Mouse (Mus musculus): ENCODE measurements around the gene Theg.

Gene Theg

GRCm38 (mm10) chr10:79587061-79587751, at the start of gene Theg:
Theg (minus strand) TSS chr10:79587331.
- no peak for DNase-seq

- no peak for DNase-seq
These were observed 49.2 kb upstream of the Theg start for GRCm38 (mm10) chr10:79636287-79636686.

GRCm38 (mm10) chr10:79633006-79633777, 46.1 kb upstream of the Theg start:
- no peak for DNase-seq

GRCm38 (mm10) chr10:79631432-79631831, 44.3 kb upstream of the Theg start:
- DNase-seq, result no peak

- no peak for DNase-seq
These were observed 41.2 kb upstream of the Theg start for GRCm38 (mm10) chr10:79628377-79628776.

- DNase-seq, result no peak
These were observed 39.0 kb upstream of the Theg start for GRCm38 (mm10) chr10:79626156-79626555.

- no peak for DNase-seq
These were observed 38.3 kb upstream of the Theg start for GRCm38 (mm10) chr10:79625398-79625797.

- no peak for DNase-seq
These were observed 36.8 kb upstream of the Theg start for GRCm38 (mm10) chr10:79623950-79624349.

- DNase-seq, result no peak
These were observed 29.2 kb upstream of the Theg start for GRCm38 (mm10) chr10:79616376-79616775.

GRCm38 (mm10) chr10:79615860-79616259, 28.7 kb upstream of the Theg start:
- DNase-seq, result no peak

- DNase-seq, result no peak
These were observed 27.1 kb upstream of the Theg start for GRCm38 (mm10) chr10:79614305-79614643.

GRCm38 (mm10) chr10:79613578-79614304, 26.6 kb upstream of the Theg start, which contains the start of gene C2cd4c:
C2cd4c (minus strand) TSS chr10:79614025.
- peak; percentile 74 for DNase-seq

GRCm38 (mm10) chr10:79612192-79613135, 25.3 kb upstream of the Theg start:
- no peak for DNase-seq

GRCm38 (mm10) chr10:79611296-79611695, 24.2 kb upstream of the Theg start:
- DNase-seq, result no peak

GRCm38 (mm10) chr10:79609276-79609675, 22.1 kb upstream of the Theg start:
- no peak for DNase-seq

- no peak for DNase-seq
These were observed 20.8 kb upstream of the Theg start for GRCm38 (mm10) chr10:79607892-79608291.

GRCm38 (mm10) chr10:79606537-79606936, 19.4 kb upstream of the Theg start:
- no peak for DNase-seq

- no peak for DNase-seq
These were observed 10.8 kb upstream of the Theg start for GRCm38 (mm10) chr10:79597936-79598230.

GRCm38 (mm10) chr10:79597051-79597935, 10.2 kb upstream of the Theg start:
- no peak for DNase-seq

- no peak for DNase-seq
These were observed 8.4 kb upstream of the Theg start for GRCm38 (mm10) chr10:79595590-79595929.

GRCm38 (mm10) chr10:79594872-79595589, 7.9 kb upstream of the Theg start:
- peak; percentile 69 for DNase-seq

All from kidney, postnatal 14 days (tissue).